Mouse (Mus musculus) left cerebral cortex, adult 2 months (tissue): ENCODE results near the gene Tmem212. TPM values are rescaled to one million over a fixed set of nuclear protein-coding genes. Genes with fewer than 3 reads are reported as not detected.

Experiments
- DNase-seq, 2 experiments: peaks; one replicate each; pipeline ENCODE4 v3.0.0; 2021 to 2022; ENCODE audit warnings: low spot score in 2 of 2, mixed read lengths in 1 of 2; ENCODE audit errors: extremely low spot score in 1 of 2
- H3K27ac ChIP-seq: fragments of 200-600 bp; 2 replicates; pipeline ENCODE4 v1.8.1; 2022
- H3K4me3 ChIP-seq: fragments of 200-600 bp; 2 replicates; pipeline ENCODE4 v1.8.1; 2022
- CTCF ChIP-seq: fragments of 200-600 bp; IDR thresholded peaks from 2 replicates; pipeline ENCODE4 v1.8.1; 2022; ENCODE audit warnings: antibody characterized with exemption, mild to moderate bottlenecking, moderate library complexity
- intact Hi-C: fragments of 180-260 bp; cut with DNase I; formaldehyde crosslinking; loops from one replicate; pipeline ENCODE4 v1.15.1; 2025
- total RNA-seq, 2 experiments: library from RNA; stranded (reverse); gene quantifications; 2 replicates each; pipeline ENCODE4 v1.2.3; 2021

Tmem212 gene
- total RNA-seq, 2 experiments from 2014 or later, result 1.0 TPM; not detected in 1

GRCm38 (mm10) chr3:27921268-27922020 lies 25.3 kb upstream of the Tmem212 start:
- Histone ChIP-seq H3K4me3 (no peak overlapping the region), H3K27ac (no peak overlapping the region)
- no peak for TF ChIP-seq CTCF
- intact Hi-C loops, result no loop called here
- no peak for DNase-seq

- DNase-seq, result no peak
- TF ChIP-seq CTCF, result no peak
- intact Hi-C loops, result no loop called here
Observed at GRCm38 (mm10) chr3:27918656-27919436, 22.7 kb upstream of the Tmem212 start.

GRCm38 (mm10) chr3:27909016-27909415 lies 12.8 kb upstream of the Tmem212 start:
- no peak for DNase-seq

More at GRCm38 (mm10) chr3:27918656-27919436, 22.7 kb upstream of the Tmem212 start:
- Histone ChIP-seq H3K4me3 (no peak overlapping the region), H3K27ac (no peak overlapping the region)

GRCm38 (mm10) chr3:27908316-27908715 lies 12.1 kb upstream of the Tmem212 start:
- no peak for DNase-seq
- Histone ChIP-seq H3K27ac (no peak overlapping the region), H3K4me3 (no peak overlapping the region)
- no peak for TF ChIP-seq CTCF
- intact Hi-C loops, result no loop called here

More at GRCm38 (mm10) chr3:27909016-27909415, 12.8 kb upstream of the Tmem212 start:
- Histone ChIP-seq H3K27ac (no peak overlapping the region), H3K4me3 (no peak overlapping the region)
- no peak for TF ChIP-seq CTCF
- intact Hi-C loops, result no loop called here

GRCm38 (mm10) chr3:27907301-27907700 lies 11.1 kb upstream of the Tmem212 start:
- TF ChIP-seq CTCF, result no peak
- H3K27ac ChIP-seq, result no peak overlapping the region
- DNase-seq, result no peak
- no peak overlapping the region for H3K4me3 ChIP-seq
- intact Hi-C loops, result no loop called here

- intact Hi-C loops, result no loop called here
- TF ChIP-seq CTCF, result no peak
- Histone ChIP-seq H3K4me3 (no peak overlapping the region), H3K27ac (no peak overlapping the region)
- DNase-seq, result no peak
Observed at GRCm38 (mm10) chr3:27906647-27907209, 10.6 kb upstream of the Tmem212 start.

- Histone ChIP-seq H3K27ac (no peak overlapping the region), H3K4me3 (no peak overlapping the region)
- TF ChIP-seq CTCF, result no peak
- DNase-seq, result no peak
- intact Hi-C loops, result no loop called here
Observed at GRCm38 (mm10) chr3:27904659-27905330, 8.6 kb upstream of the Tmem212 start.

- intact Hi-C loops, result no loop called here
- TF ChIP-seq CTCF, result peak; percentile 23
- DNase-seq, result no peak
- H3K4me3 ChIP-seq, result no peak overlapping the region
- H3K27ac ChIP-seq, result no peak overlapping the region
Observed at GRCm38 (mm10) chr3:27901846-27902245, 5.7 kb upstream of the Tmem212 start.

- TF ChIP-seq CTCF, result no peak
- Histone ChIP-seq H3K4me3 (no peak overlapping the region), H3K27ac (no peak overlapping the region)
- DNase-seq, result no peak
- intact Hi-C loops, result no loop called here
Observed at GRCm38 (mm10) chr3:27899012-27899726, 3.0 kb upstream of the Tmem212 start.

GRCm38 (mm10) chr3:27898178-27898577 lies 2.0 kb upstream of the Tmem212 start:
- no peak for DNase-seq
- Histone ChIP-seq H3K27ac (no peak overlapping the region), H3K4me3 (no peak overlapping the region)
- TF ChIP-seq CTCF, result no peak
- intact Hi-C loops, result no loop called here

GRCm38 (mm10) chr3:27886578-27886977 lies 9.6 kb downstream of the Tmem212 start:
- no peak for DNase-seq
- H3K4me3 ChIP-seq, result no peak overlapping the region
- H3K27ac ChIP-seq, result no peak overlapping the region
- no peak for TF ChIP-seq CTCF
- intact Hi-C loops, result no loop called here
